Mouse (Mus musculus): ENCODE measurements around the gene Plod1. TPM values are rescaled to one million over a fixed set of nuclear protein-coding genes. Genes with fewer than 3 reads are reported as not detected.

Plod1 gene
- polyA plus RNA-seq, 1 experiment from 2014 or later = 52.1 TPM

GRCm38 (mm10) chr4:147906230-147906629 is 30.3 kb downstream of the Plod1 start:
- H3K4me1 ChIP-seq (replicated peaks) = peaks cover 26% of the 10 kb centered on the region
- H3K9me3 ChIP-seq (replicated peaks) = no peaks in the 10 kb centered on the region
- peaks cover 23% of the 10 kb centered on the region; the same call in 1 of the 2 replicates for H3K36me3 ChIP-seq
- no peaks in the 10 kb centered on the region for H3K27me3 ChIP-seq
- H3K4me2 ChIP-seq = no peak overlapping the region
- 72% methylated on average over 5 of the region's 5 CpGs for WGBS
- no peak overlapping the region for H3K9ac ChIP-seq
- ATAC-seq (replicated peaks; ENCODE audit: insufficient number of reproducible peaks, insufficient read depth, low FRiP score, low read depth) = no peak
- H3K4me3 ChIP-seq = no peak overlapping the region
- H3K27ac ChIP-seq = no peak overlapping the region

GRCm38 (mm10) chr4:147905090-147905659 is 31.4 kb downstream of the Plod1 start:
- peak; percentile 19; the same call in 1 of the 2 replicates for ATAC-seq (replicated peaks; ENCODE audit: insufficient number of reproducible peaks, insufficient read depth, low FRiP score, low read depth)

GRCm38 (mm10) chr4:147904313-147905089 is 32.1 kb downstream of the Plod1 start, which contains the start of gene Mfn2:
Gene Mfn2 (minus strand): TSS chr4:147904704.
- Histone ChIP-seq H3K36me3 (peaks cover 26% of the 10 kb centered on the region; the same call in 1 of the 2 replicates), H3K9me3 (replicated peaks) (no peaks in the 10 kb centered on the region), H3K27ac (peak within 1 kb of the TSS; percentile 92), H3K4me1 (replicated peaks) (peaks cover 44% of the 10 kb centered on the region), H3K4me3 (peak within 1 kb of the TSS; percentile 92), H3K9ac (peak within 1 kb of the TSS; percentile 91), H3K4me2 (peak within 1 kb of the TSS; percentile 74), H3K27me3 (no peaks in the 10 kb centered on the region)
- WGBS = under 1% methylated on average over 59 of the region's 59 CpGs
- peak; percentile 93 for ATAC-seq (replicated peaks; ENCODE audit: insufficient number of reproducible peaks, insufficient read depth, low FRiP score, low read depth)

More at GRCm38 (mm10) chr4:147905090-147905659, 31.4 kb downstream of the Plod1 start:
- Histone ChIP-seq H3K4me3 (peak overlapping the region; percentile 92), H3K9me3 (replicated peaks) (no peaks in the 10 kb centered on the region), H3K27ac (peak overlapping the region; percentile 92), H3K27me3 (no peaks in the 10 kb centered on the region), H3K4me2 (peak overlapping the region; percentile 63), H3K36me3 (peaks cover 19% of the 10 kb centered on the region; the same call in 1 of the 2 replicates), H3K9ac (peak overlapping the region; percentile 49; the same call in 1 of the 2 replicates), H3K4me1 (replicated peaks) (peaks cover 37% of the 10 kb centered on the region)
- WGBS = 0% methylated on average over 8 of the region's 8 CpGs

GRCm38 (mm10) chr4:147903601-147904000 is 33.0 kb downstream of the Plod1 start:
- H3K27ac ChIP-seq = peak overlapping the region; percentile 92
- peaks cover 31% of the 10 kb centered on the region for H3K36me3 ChIP-seq
- no peak for ATAC-seq (replicated peaks; ENCODE audit: insufficient number of reproducible peaks, insufficient read depth, low FRiP score, low read depth)
- peak overlapping the region; percentile 92 for H3K4me3 ChIP-seq
- H3K4me1 ChIP-seq (replicated peaks) = peaks cover 51% of the 10 kb centered on the region
- no peaks in the 10 kb centered on the region for H3K9me3 ChIP-seq (replicated peaks)
- peak overlapping the region; percentile 74 for H3K4me2 ChIP-seq
- H3K9ac ChIP-seq = peak overlapping the region; percentile 91
- 70% methylated on average over 3 of the region's 3 CpGs for WGBS
- no peaks in the 10 kb centered on the region for H3K27me3 ChIP-seq

- peaks cover 56% of the 10 kb centered on the region for H3K4me1 ChIP-seq (replicated peaks)
- H3K36me3 ChIP-seq = peaks cover 37% of the 10 kb centered on the region
- WGBS = 84% methylated on average over 12 of the region's 12 CpGs
- H3K9ac ChIP-seq = 0 out of 2 replicates have a peak overlapping the region, but pooled peaks have one; percentile 91
- no peaks in the 10 kb centered on the region for H3K9me3 ChIP-seq (replicated peaks)
- no peaks in the 10 kb centered on the region for H3K27me3 ChIP-seq
- ATAC-seq (replicated peaks; ENCODE audit: insufficient number of reproducible peaks, insufficient read depth, low FRiP score, low read depth) = no peak
- H3K4me2 ChIP-seq = peak overlapping the region; percentile 74
- peak overlapping the region; percentile 92 for H3K4me3 ChIP-seq
- H3K27ac ChIP-seq = no peak overlapping the region
These were observed 33.6 kb downstream of the Plod1 start for GRCm38 (mm10) chr4:147902906-147903500.

- no peak overlapping the region; the same call in 1 of the 2 replicates for H3K9ac ChIP-seq
- peaks cover 50% of the 10 kb centered on the region for H3K36me3 ChIP-seq
- H3K4me3 ChIP-seq = no peak overlapping the region
- peak overlapping the region; percentile 96 for H3K27ac ChIP-seq
- H3K27me3 ChIP-seq = no peaks in the 10 kb centered on the region
- WGBS = 49% methylated on average over 7 of the region's 7 CpGs
- peak overlapping the region; percentile 17 for H3K4me2 ChIP-seq
- peaks cover 79% of the 10 kb centered on the region for H3K4me1 ChIP-seq (replicated peaks)
- ATAC-seq (replicated peaks; ENCODE audit: insufficient number of reproducible peaks, insufficient read depth, low FRiP score, low read depth) = no peak
- no peaks in the 10 kb centered on the region for H3K9me3 ChIP-seq (replicated peaks)
These were observed 36.1 kb downstream of the Plod1 start for GRCm38 (mm10) chr4:147900452-147900851.

GRCm38 (mm10) chr4:147897348-147897747 is 39.2 kb downstream of the Plod1 start:
- Histone ChIP-seq H3K4me1 (replicated peaks) (peaks cover 61% of the 10 kb centered on the region), H3K4me2 (peak overlapping the region; percentile 42), H3K9me3 (replicated peaks) (no peaks in the 10 kb centered on the region), H3K36me3 (peaks cover 59% of the 10 kb centered on the region), H3K4me3 (no peak overlapping the region), H3K9ac (no peak overlapping the region; the same call in 1 of the 2 replicates), H3K27ac (peak overlapping the region; percentile 96), H3K27me3 (no peaks in the 10 kb centered on the region)
- 51% methylated on average over 3 of the region's 3 CpGs for WGBS
- ATAC-seq (replicated peaks; ENCODE audit: insufficient number of reproducible peaks, insufficient read depth, low FRiP score, low read depth) = peak; percentile 83

GRCm38 (mm10) chr4:147896411-147896810 is 40.2 kb downstream of the Plod1 start:
- Histone ChIP-seq H3K27me3 (no peaks in the 10 kb centered on the region), H3K9me3 (replicated peaks) (no peaks in the 10 kb centered on the region), H3K27ac (peak overlapping the region; percentile 96), H3K4me2 (no peak overlapping the region), H3K36me3 (peaks cover 59% of the 10 kb centered on the region), H3K4me3 (no peak overlapping the region), H3K4me1 (replicated peaks) (peaks cover 54% of the 10 kb centered on the region), H3K9ac (no peak overlapping the region)
- 30% methylated on average over 1 of the region's 1 CpGs for WGBS
- peak; percentile 60 for ATAC-seq (replicated peaks; ENCODE audit: insufficient number of reproducible peaks, insufficient read depth, low FRiP score, low read depth)

GRCm38 (mm10) chr4:147895815-147896330 is 40.7 kb downstream of the Plod1 start:
- WGBS = 71% methylated on average over 4 of the region's 4 CpGs
- no peak overlapping the region for H3K4me2 ChIP-seq
- no peak for ATAC-seq (replicated peaks; ENCODE audit: insufficient number of reproducible peaks, insufficient read depth, low FRiP score, low read depth)
- peaks cover 64% of the 10 kb centered on the region for H3K36me3 ChIP-seq
- H3K4me3 ChIP-seq = no peak overlapping the region
- H3K27ac ChIP-seq = peak overlapping the region; percentile 96
- peaks cover 53% of the 10 kb centered on the region for H3K4me1 ChIP-seq (replicated peaks)
- no peaks in the 10 kb centered on the region for H3K9me3 ChIP-seq (replicated peaks)
- peak overlapping the region; percentile 31; the same call in 1 of the 2 replicates for H3K9ac ChIP-seq
- H3K27me3 ChIP-seq = no peaks in the 10 kb centered on the region

GRCm38 (mm10) chr4:147890341-147890740 is 46.2 kb downstream of the Plod1 start:
- Histone ChIP-seq H3K27ac (0 out of 2 replicates have a peak overlapping the region, but pooled peaks have one; percentile 38), H3K9ac (no peak overlapping the region)
- WGBS = 67% methylated on average over 6 of the region's 6 CpGs

GRCm38 (mm10) chr4:147888237-147888636 is 48.3 kb downstream of the Plod1 start:
- H3K9me3 ChIP-seq (replicated peaks) = no peaks in the 10 kb centered on the region
- no peak overlapping the region for H3K27ac ChIP-seq
- no peak overlapping the region for H3K9ac ChIP-seq
- H3K4me2 ChIP-seq = no peak overlapping the region
- no peak for ATAC-seq (replicated peaks; ENCODE audit: insufficient number of reproducible peaks, insufficient read depth, low FRiP score, low read depth)
- H3K36me3 ChIP-seq = peaks cover 88% of the 10 kb centered on the region
- H3K27me3 ChIP-seq = no peaks in the 10 kb centered on the region
- WGBS = 90% methylated on average over 4 of the region's 4 CpGs
- peaks cover 8% of the 10 kb centered on the region for H3K4me1 ChIP-seq (replicated peaks)
- no peak overlapping the region for H3K4me3 ChIP-seq

More at GRCm38 (mm10) chr4:147890341-147890740, 46.2 kb downstream of the Plod1 start:
- ATAC-seq (replicated peaks; ENCODE audit: insufficient number of reproducible peaks, insufficient read depth, low FRiP score, low read depth) = no peak; the same call in 1 of the 2 replicates
- H3K9me3 ChIP-seq (replicated peaks) = no peaks in the 10 kb centered on the region
- peaks cover 84% of the 10 kb centered on the region for H3K36me3 ChIP-seq
- H3K4me3 ChIP-seq = no peak overlapping the region
- H3K4me1 ChIP-seq (replicated peaks) = peaks cover 9% of the 10 kb centered on the region
- H3K27me3 ChIP-seq = no peaks in the 10 kb centered on the region
- no peak overlapping the region for H3K4me2 ChIP-seq

Measured in heart, embryonic 15.5 days (tissue).